In the genomic region with DNA sequence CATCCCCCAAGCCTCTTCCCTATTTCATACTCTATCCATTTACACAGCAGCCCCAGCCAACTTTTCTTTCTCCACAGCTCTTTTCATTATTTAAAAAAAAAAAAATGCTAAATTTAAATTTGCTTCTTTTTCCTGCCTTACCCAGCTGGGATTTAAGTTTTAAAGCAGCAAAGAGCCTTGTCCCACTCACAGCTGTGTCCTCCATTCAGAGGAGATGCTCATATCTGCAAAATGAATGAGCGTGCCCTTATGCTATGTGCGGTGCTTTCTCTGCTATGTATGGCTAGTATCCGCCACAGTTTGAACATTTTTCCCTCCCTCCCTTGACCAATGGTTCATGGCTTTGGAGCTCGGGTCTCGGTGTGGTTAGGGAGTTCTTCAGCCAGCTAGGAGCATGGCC, we compare ENCODE assay signal across 25 mouse cellular contexts.
"Had no signal": no experiment of that assay in that cellular context is flagged by ENCODE, and none has a peak within 500 bp of the region (broad histone marks: within the 10 kb centered on the region; RNA-seq: fewer than 3 reads in every experiment).

No protein-coding gene starts in this region.

- DNase-seq: gastrocnemius, postnatal 14 days; gastrocnemius, postnatal 36 days; heart, adult 18-20 months; heart, postnatal 14 days; heart, postnatal 36 days; kidney, adult 11 months; kidney, adult 2 months; kidney, adult 9 months; kidney, postnatal 14 days; kidney, postnatal 36 days; layer of hippocampus, postnatal 36 days; left cerebral cortex, postnatal 4 days had no signal

- ATAC-seq: hindbrain, postnatal 0 days; intestine, embryonic 16.5 days; liver, embryonic 12.5 days had no signal

- H3K4me3 ChIP-seq: heart, embryonic 10.5 days; heart, embryonic 13.5 days; heart, embryonic 15.5 days; hindbrain, embryonic 13.5 days; hindbrain, embryonic 15.5 days; kidney, embryonic 15.5 days; limb, embryonic 13.5 days; limb, embryonic 15.5 days; liver, embryonic 12.5 days had no signal

- H3K27ac ChIP-seq: heart, embryonic 10.5 days; heart, embryonic 13.5 days; heart, embryonic 15.5 days; hindbrain, embryonic 13.5 days; hindbrain, embryonic 15.5 days; hindbrain, postnatal 0 days; kidney, embryonic 15.5 days; kidney, postnatal 0 days; limb, embryonic 13.5 days; limb, embryonic 15.5 days; liver, embryonic 12.5 days; liver, embryonic 14.5 days had no signal
